22 mouse cellular contexts compared by ENCODE assay signal in genomic region chr3:68518586-68518985, GRCm38 (mm10).
"Had no signal": no experiment of that assay in that cellular context is flagged by ENCODE, and none has a peak within 500 bp of the region (broad histone marks: within the 10 kb centered on the region; RNA-seq: fewer than 3 reads in every experiment).

No protein-coding gene starts in this region.

- H3K4me2 ChIP-seq: limb, embryonic 12.5 days; limb, embryonic 15.5 days; liver, embryonic 11.5 days; lung, embryonic 14.5 days; midbrain, embryonic 12.5 days; midbrain, embryonic 15.5 days; neural tube, embryonic 12.5 days; neural tube, embryonic 15.5 days had no signal

- H3K4me1 ChIP-seq: limb, embryonic 12.5 days had no signal

- H3K36me3 ChIP-seq: limb, embryonic 12.5 days; limb, embryonic 15.5 days; midbrain, embryonic 12.5 days; midbrain, embryonic 15.5 days; neural tube, embryonic 12.5 days; neural tube, embryonic 15.5 days had no signal

- H3K9ac ChIP-seq: limb, embryonic 12.5 days; limb, embryonic 15.5 days; liver, embryonic 14.5 days; liver, postnatal 0 days; lung, embryonic 14.5 days; midbrain, embryonic 12.5 days; midbrain, embryonic 15.5 days; neural tube, embryonic 12.5 days; neural tube, embryonic 15.5 days had no signal

- H3K27ac ChIP-seq: left cerebral cortex, adult 2 months; limb, embryonic 12.5 days; limb, embryonic 15.5 days; liver, embryonic 14.5 days; macrophage; midbrain, embryonic 12.5 days; midbrain, embryonic 15.5 days; neural tube, embryonic 12.5 days; neural tube, embryonic 15.5 days; stomach, postnatal 0 days had no signal

- H3K9me3 ChIP-seq: limb, embryonic 12.5 days; limb, embryonic 15.5 days; midbrain, embryonic 12.5 days; midbrain, embryonic 15.5 days; neural tube, embryonic 12.5 days; neural tube, embryonic 15.5 days had no signal

- H3K4me3 ChIP-seq: left cerebral cortex, adult 2 months; limb, embryonic 12.5 days; limb, embryonic 15.5 days; midbrain, embryonic 12.5 days; midbrain, embryonic 15.5 days; neural tube, embryonic 12.5 days; neural tube, embryonic 15.5 days had no signal

- H3K27me3 ChIP-seq: limb, embryonic 12.5 days; limb, embryonic 15.5 days; midbrain, embryonic 12.5 days; midbrain, embryonic 15.5 days; neural tube, embryonic 12.5 days; neural tube, embryonic 15.5 days had no signal

- ATAC-seq: liver, postnatal 0 days; lung, postnatal 0 days; midbrain, embryonic 15.5 days had no signal

- DNase-seq: layer of hippocampus, postnatal 36 days; left cerebral cortex, postnatal 4 days; liver, postnatal 0 days; lung, embryonic 14.5 days; right cerebral cortex, adult 18-20 months; right cerebral cortex, postnatal 14 days; right cerebral cortex, postnatal 4 days; thymus, adult 2 months; thymus, postnatal 14 days; thymus, postnatal 4 days had no signal
